Mouse (Mus musculus) E14TG2a.4 (cell line): ENCODE data around the gene Taf3.

Experiments
- H3K27me3 ChIP-seq: 2 replicates; pipeline ENCODE4 v1.6.1; 2014; ENCODE audit warnings: low read length, control low read depth; ENCODE audit not compliant: insufficient read depth
- H3K36me3 ChIP-seq: 2 replicates; pipeline ENCODE4 v1.6.1; 2014; ENCODE audit warnings: low read length, control low read depth; ENCODE audit not compliant: insufficient read depth
- H3K4me1 ChIP-seq: replicated peaks from 2 replicates; pipeline ENCODE4 v1.6.1; 2014; ENCODE audit warnings: low read depth, low read length, control low read depth
- H3K4me3 ChIP-seq: replicated peaks from 2 replicates; pipeline ENCODE4 v1.5.1; 2014; ENCODE audit warnings: mild to moderate bottlenecking, low read length
- H3K9me3 ChIP-seq: 2 replicates; pipeline ENCODE4 v1.6.1; 2014; ENCODE audit warnings: low read length, control low read depth
- CTCF ChIP-seq: conservative IDR thresholded peaks from 2 replicates; pipeline ENCODE4 v1.5.1; 2014; ENCODE audit warnings: low read length
- NANOG ChIP-seq: IDR thresholded peaks from 2 replicates; pipeline ENCODE4 v1.6.1; 2014; ENCODE audit warnings: borderline replicate concordance, low read length, mixed read lengths
- POU5F1 ChIP-seq: IDR thresholded peaks from 2 replicates; pipeline ENCODE4 v1.6.1; 2014; ENCODE audit warnings: low read length, borderline replicate concordance

Taf3 gene

GRCm38 (mm10) chr2:10076675-10077074 is 28.3 kb upstream of the Taf3 start:
- H3K4me3 ChIP-seq: no peak overlapping the region
- no peak for TF ChIP-seq POU5F1
- TF ChIP-seq CTCF: no peak
- TF ChIP-seq NANOG: no peak
- H3K4me1 ChIP-seq: peaks cover 82% of the 10 kb centered on the region
- H3K36me3 ChIP-seq: peaks cover 58% of the 10 kb centered on the region
- H3K9me3 ChIP-seq: no peaks in the 10 kb centered on the region
- no peaks in the 10 kb centered on the region for H3K27me3 ChIP-seq

- H3K4me1 ChIP-seq: peaks cover 92% of the 10 kb centered on the region
- H3K27me3 ChIP-seq: no peaks in the 10 kb centered on the region
- H3K36me3 ChIP-seq: peaks cover 77% of the 10 kb centered on the region
- 0 out of 2 replicates have a peak overlapping the region, but pooled peaks have one; percentile 23 for H3K4me3 ChIP-seq
- H3K9me3 ChIP-seq: no peaks in the 10 kb centered on the region
- TF ChIP-seq NANOG: no peak
- TF ChIP-seq POU5F1: no peak
- no peak for TF ChIP-seq CTCF
These were observed 26.1 kb upstream of the Taf3 start for GRCm38 (mm10) chr2:10074470-10074869.

DNA sequence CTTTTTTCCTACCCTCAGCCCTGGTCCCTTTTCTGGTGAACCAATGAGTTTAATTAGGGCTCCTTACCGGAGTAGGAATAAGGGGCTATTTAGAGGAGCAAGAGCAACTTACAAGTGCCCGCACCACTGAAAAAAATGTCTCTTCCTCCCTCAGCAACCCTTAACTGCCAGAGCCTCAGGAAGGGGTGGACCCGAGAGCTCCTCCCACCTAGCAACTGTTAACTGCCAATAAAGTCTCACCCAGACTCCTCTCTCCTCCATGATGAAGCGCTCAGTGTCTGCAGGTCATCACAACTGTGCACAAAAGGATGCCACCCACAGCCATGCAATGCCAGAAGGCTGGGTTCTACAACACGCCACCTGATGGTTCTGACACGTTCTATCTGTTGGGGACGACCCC is 23.4 kb upstream of the Taf3 start:
- H3K9me3 ChIP-seq: no peaks in the 10 kb centered on the region
- TF ChIP-seq CTCF (no peak), POU5F1 (no peak)
- peaks cover 76% of the 10 kb centered on the region for H3K4me1 ChIP-seq
- H3K4me3 ChIP-seq: no peak overlapping the region
- peaks cover 91% of the 10 kb centered on the region for H3K36me3 ChIP-seq
- H3K27me3 ChIP-seq: no peaks in the 10 kb centered on the region

DNA sequence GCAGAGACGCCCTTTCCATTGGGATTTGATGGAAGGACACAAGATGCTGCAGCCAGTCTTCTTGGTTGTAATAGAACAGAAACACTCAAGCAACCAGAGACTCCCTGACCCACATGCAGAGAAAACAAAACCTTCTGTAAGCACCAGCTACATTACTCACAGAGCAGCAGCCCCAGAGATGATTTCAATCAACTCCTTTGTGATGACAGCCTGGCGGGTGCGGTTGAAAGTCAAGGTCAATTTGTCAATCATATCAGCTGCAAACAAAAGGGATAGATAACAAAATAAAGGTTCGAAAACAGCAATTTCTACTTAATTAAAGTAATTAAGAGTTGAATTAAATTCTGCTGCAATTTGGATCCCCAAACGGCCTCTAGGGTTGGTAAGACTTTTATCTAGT is 10.4 kb upstream of the Taf3 start:
- no peak for TF ChIP-seq NANOG
- no peak for TF ChIP-seq POU5F1
- TF ChIP-seq CTCF: no peak

DNA sequence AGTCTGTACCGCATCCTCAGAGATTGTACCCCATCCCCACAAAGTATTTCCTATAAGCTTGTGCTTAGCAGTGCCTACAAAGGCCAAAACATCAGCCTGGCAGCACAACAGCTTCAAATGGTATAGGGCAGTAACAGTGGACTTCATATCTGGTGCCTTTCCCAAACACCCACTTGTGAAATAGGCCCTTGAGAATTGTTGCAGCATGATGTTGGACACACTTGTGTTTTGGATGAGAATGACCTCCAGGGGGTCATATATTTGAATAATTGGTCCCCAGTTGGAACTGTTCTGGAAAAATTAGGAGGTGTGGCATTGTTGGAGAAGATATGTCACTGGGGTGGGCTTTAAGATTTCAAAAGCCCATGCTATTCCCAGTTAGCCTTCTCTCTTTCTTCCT is 3.6 kb upstream of the Taf3 start:
- no peak overlapping the region for H3K4me3 ChIP-seq
- H3K9me3 ChIP-seq: no peaks in the 10 kb centered on the region
- peaks cover 32% of the 10 kb centered on the region for H3K36me3 ChIP-seq
- H3K4me1 ChIP-seq: peaks cover 15% of the 10 kb centered on the region
- H3K27me3 ChIP-seq: no peaks in the 10 kb centered on the region
- TF ChIP-seq NANOG: no peak
- TF ChIP-seq POU5F1: no peak
- no peak for TF ChIP-seq CTCF

More for the DNA sequence above, 10.4 kb upstream of the Taf3 start:
- Histone ChIP-seq H3K4me1 (no peaks in the 10 kb centered on the region), H3K4me3 (no peak overlapping the region), H3K27me3 (no peaks in the 10 kb centered on the region), H3K9me3 (no peaks in the 10 kb centered on the region), H3K36me3 (peaks cover 98% of the 10 kb centered on the region)

- Histone ChIP-seq H3K27me3 (no peaks in the 10 kb centered on the region), H3K9me3 (no peaks in the 10 kb centered on the region), H3K4me1 (peaks cover 19% of the 10 kb centered on the region), H3K36me3 (peaks cover 21% of the 10 kb centered on the region), H3K4me3 (no peak overlapping the region)
- TF ChIP-seq CTCF (no peak), NANOG (no peak), POU5F1 (no peak)
These were observed 2.5 kb upstream of the Taf3 start for GRCm38 (mm10) chr2:10050878-10051277.

DNA sequence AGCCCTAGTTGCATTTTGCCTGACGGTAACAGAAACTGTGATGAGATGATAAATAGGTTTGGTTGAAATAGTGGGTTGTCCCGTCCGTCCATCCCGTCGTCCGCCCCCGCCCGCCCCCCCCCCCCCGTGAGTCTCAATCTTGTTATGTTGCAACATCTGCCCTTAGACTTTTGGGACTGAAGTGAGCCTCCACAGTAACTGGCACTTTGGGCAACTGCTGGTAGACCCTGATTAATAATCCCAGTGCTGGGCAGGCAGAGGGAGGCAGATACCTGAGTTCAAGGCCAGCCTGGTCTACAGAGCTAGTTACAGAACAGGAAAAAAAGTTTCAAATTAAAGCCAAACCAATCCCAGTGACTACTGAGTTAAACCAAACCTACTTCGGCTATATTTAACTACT is 1.1 kb upstream of the Taf3 start:
- Histone ChIP-seq H3K27me3 (no peaks in the 10 kb centered on the region), H3K36me3 (peaks cover 7% of the 10 kb centered on the region), H3K4me1 (peaks cover 19% of the 10 kb centered on the region), H3K9me3 (no peaks in the 10 kb centered on the region), H3K4me3 (peak overlapping the region; percentile 99)
- TF ChIP-seq CTCF (no peak), NANOG (no peak)

- H3K4me3 ChIP-seq: peak overlapping the region; percentile 99
- H3K36me3 ChIP-seq: no peaks in the 10 kb centered on the region
- TF ChIP-seq CTCF (no peak), NANOG (no peak), POU5F1 (no peak)
- H3K4me1 ChIP-seq: peaks cover 19% of the 10 kb centered on the region
- no peaks in the 10 kb centered on the region for H3K27me3 ChIP-seq
- H3K9me3 ChIP-seq: no peaks in the 10 kb centered on the region
These were observed 499 bp downstream of the Taf3 start for GRCm38 (mm10) chr2:10047758-10048436.

DNA sequence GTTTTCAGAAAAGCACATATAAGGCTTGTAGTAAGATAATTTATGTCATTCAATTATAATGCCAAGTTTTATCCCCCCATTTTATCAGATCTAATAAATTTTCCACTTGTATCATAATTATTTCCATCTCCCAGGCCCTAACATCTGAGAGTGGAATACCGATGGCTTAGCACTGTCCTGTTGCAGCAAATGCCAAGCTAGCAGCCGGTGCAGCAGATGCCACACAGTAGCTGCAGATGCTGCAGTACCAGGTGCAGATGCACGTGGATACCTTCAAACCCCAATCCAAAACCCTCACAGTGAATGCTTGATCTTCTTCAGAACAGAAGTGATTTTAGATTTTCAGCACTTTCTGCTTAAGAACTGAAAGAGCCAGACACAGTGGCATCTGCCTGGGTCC is 13.4 kb downstream of the Taf3 start:
- H3K4me1 ChIP-seq: peaks cover 25% of the 10 kb centered on the region; the same call in 1 of the 2 replicates
- peaks cover 11% of the 10 kb centered on the region for H3K36me3 ChIP-seq
- no peaks in the 10 kb centered on the region for H3K9me3 ChIP-seq
- no peak for TF ChIP-seq NANOG
- TF ChIP-seq CTCF: no peak
- no peak for TF ChIP-seq POU5F1
- H3K27me3 ChIP-seq: no peaks in the 10 kb centered on the region
- H3K4me3 ChIP-seq: no peak overlapping the region
